Mouse (Mus musculus): ENCODE data around the gene Stx12.

GRCm38 (mm10) chr4:132883561-132884063, 697 bp downstream of the Stx12 start:
- no peak for TF ChIP-seq GATA1 (IDR thresholded peaks at IDR 0.05; ENCODE audit: borderline replicate concordance, low read length)
- no peak for TF ChIP-seq FLI1 (IDR thresholded peaks at IDR 0.05; ENCODE audit: low read length)
